Mouse (Mus musculus): Measurements from ENCODE around the gene Rabgap1l.

Gene Rabgap1l

GRCm38 (mm10) chr1:160792686-160793355, at the start of gene Rabgap1l:
Rabgap1l (minus strand) TSS chr1:160793211.
- DNase-seq (ENCODE audit: low read depth), result peak; percentile 61

GRCm38 (mm10) chr1:160842567-160842966, 49.6 kb upstream of the Rabgap1l start:
- DNase-seq (ENCODE audit: low read depth), result no peak

DNA sequence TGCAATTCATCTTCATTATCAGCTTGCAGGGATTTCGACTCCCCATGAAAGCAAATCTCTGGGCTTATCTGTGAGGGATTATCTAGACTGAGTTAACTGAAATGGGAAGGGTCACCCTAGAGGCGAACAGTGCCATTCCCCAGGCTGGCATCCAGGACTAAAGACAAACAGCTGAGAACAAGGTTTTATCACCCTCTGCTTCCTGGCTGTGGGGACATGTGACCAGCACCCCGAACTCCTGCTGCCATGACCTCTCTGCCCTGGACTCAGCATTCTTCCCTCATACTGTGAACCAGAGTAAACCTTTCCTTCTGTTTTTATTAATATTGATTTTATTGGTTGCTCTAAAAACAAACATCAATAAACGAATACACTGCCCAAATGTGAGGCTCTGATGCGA, 47.6 kb upstream of the Rabgap1l start:
- no peak for DNase-seq (ENCODE audit: low read depth)

GRCm38 (mm10) chr1:160839095-160839494, 46.1 kb upstream of the Rabgap1l start:
- DNase-seq (ENCODE audit: low read depth), result no peak

DNA sequence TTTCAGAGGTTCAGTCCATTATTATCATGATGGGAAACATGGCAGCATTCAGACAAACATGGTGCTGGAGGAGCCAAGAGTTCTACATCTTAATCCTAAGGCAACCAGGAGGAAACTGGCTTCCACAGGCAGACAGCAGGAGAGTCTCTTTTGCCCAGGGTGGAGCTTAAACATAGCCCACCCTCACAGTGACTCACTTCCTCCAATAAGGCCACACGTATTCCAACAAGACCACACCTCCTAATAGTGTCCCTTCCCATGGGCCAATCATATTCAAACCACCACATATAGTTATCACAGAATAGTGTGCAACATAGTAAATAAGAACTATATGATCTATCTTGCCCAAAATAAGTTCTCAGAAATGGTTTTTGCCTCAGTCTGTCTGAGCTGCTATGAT, 41.4 kb upstream of the Rabgap1l start:
- DNase-seq (ENCODE audit: low read depth), result no peak

- DNase-seq (ENCODE audit: low read depth), result no peak
These were observed 39.4 kb upstream of the Rabgap1l start for GRCm38 (mm10) chr1:160832267-160833021.

DNA sequence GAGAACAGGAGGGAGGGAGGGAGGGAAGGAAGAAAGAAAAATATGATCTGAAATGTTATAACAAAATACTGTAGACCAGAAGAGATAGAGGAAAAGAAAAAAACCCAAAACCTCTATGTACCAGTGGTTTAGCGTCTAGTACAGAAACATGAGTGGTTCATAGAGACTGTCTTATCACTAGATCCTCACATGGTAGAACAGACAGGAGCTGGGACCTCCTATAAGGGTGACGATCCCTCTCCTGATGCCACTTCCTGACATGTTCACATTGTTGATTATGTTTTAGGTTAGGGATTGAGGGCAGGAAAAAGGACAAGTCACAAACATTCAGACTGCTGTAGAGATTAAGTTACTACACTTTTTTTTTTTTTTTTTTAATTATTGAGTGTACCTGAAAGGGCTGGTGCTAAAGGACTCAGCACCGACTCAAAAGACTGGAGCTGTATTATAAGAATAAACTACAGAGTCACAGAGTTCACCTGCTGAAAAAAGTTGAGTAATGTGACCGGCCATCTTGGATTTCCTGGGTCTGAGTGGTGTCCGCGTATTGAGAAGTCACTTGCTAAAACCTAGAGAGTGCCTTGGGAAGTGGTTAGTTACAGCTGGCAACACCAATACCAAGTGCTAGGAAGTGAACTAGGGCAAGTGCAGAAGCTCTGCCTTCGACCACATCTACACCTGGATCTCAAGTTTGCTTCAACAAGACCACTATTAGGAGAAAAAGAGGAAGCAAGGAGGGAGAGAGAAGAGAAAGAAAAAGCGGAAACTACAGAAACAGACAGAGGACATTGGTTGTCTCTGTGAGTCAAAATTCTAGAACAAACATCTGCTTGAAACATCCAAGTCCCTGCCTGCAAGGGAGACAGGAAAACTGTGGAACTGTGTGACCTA, 37.8 kb upstream of the Rabgap1l start:
- DNase-seq (ENCODE audit: low read depth), result no peak

GRCm38 (mm10) chr1:160825441-160825856, 32.4 kb upstream of the Rabgap1l start:
- DNase-seq (ENCODE audit: low read depth), result no peak

DNA sequence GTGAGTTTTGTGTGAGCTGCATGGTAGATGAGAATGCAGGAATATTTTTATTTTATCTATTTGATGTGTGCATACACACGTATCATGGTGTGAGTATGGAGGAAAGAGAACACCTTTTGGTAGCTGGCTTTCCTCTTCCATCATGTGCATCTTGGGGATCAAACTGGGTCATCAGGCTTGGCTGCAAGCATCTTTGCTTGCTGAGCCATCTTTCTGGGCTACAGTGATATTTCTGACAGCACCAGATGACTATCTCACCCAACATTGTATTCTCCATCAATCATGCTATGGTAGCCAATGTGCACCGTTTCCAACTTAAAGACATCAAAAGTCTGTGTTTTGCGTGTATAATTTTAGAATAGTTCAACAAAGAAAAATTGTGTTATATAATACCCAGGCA, 30.6 kb upstream of the Rabgap1l start:
- DNase-seq (ENCODE audit: low read depth), result no peak

DNA sequence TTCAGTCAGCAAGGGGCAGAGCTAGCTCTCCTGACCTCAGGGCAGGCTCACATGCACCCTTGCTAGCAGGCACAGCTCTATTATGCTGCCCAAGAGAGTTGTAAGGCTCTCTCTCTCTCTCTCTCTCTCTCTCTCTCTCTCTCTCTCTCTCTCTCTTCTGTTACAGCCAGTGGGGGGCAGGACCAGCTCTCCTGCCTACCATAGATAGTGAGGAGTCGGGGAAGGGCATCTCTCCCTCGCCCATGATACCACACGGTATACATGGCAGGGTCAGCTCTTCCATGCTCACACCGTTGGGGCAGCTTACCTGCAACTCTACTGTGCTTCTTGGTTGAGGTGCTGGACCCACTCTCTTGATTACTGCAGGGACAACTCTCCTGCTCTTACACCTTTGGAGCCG, 21.2 kb upstream of the Rabgap1l start:
- DNase-seq (ENCODE audit: low read depth), result no peak

- no peak for DNase-seq (ENCODE audit: low read depth)
These were observed 19.4 kb upstream of the Rabgap1l start for GRCm38 (mm10) chr1:160812428-160812827.

DNA sequence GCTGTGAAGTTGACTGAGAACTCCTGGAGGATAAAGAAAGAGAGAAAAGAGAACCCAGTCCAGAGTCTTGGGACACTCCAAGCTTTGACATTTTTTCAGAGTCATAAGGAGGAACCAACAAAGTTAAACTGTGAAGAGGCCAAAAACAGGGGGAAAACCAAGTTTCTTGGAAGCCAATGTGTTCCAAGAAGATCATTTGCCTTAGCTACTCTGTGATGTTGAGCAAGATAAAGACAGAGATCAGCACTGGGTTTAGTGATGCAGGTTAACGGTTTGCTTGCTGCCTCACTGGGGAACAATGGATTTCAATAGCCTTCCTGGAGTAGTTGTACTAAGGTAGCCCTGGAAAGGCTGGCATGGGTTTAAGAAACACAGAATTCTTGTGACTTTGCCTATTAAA, 18.9 kb upstream of the Rabgap1l start:
- DNase-seq (ENCODE audit: low read depth), result no peak

- no peak for DNase-seq (ENCODE audit: low read depth)
These were observed 12.3 kb upstream of the Rabgap1l start for GRCm38 (mm10) chr1:160805268-160805667.

- DNase-seq (ENCODE audit: low read depth), result no peak
These were observed 7.0 kb upstream of the Rabgap1l start for GRCm38 (mm10) chr1:160799972-160800371.

GRCm38 (mm10) chr1:160795016-160795415, 2.0 kb upstream of the Rabgap1l start:
- DNase-seq (ENCODE audit: low read depth), result no peak

- DNase-seq (ENCODE audit: low read depth), result no peak
These were observed 1.1 kb upstream of the Rabgap1l start for GRCm38 (mm10) chr1:160793791-160794757.

- no peak for DNase-seq (ENCODE audit: low read depth)
These were observed 790 bp downstream of the Rabgap1l start for GRCm38 (mm10) chr1:160792156-160792685.

DNA sequence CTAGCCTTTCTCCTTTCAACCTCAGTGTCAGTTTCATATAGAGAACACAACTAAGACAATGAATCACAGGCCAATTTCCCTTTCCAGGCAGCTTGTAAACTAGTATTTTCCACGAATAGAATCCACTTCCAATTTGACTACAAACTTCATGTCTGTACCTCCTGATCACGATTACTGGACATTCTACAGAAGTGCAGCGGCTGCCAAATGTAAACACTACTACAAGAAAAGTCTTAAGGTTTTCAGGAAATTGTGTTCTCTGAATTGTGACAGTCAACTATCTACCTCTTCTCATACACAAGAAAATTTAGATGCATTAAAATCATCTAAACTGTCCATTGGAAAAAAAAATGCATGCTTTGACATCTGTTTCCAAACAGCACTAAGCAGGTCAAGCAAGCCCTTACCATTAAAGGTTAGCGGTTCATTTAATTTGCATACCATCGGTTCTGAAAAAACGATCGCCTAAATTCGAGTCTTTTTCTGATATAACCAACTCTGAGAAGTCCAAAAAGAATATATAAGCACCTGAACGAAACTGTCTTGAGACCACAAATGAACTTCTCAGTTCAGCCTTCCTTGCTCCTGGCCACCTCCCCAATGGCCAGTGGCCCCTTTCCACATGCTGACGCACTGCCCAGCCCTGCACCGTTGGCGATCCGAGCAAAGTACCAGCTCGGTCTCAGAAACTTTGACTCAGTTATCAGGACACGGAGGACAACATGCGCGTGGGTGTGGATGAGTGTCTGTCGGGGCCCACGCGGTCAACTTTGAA, 1.4 kb downstream of the Rabgap1l start:
- DNase-seq (ENCODE audit: low read depth), result peak; percentile 9

GRCm38 (mm10) chr1:160790630-160791029, 2.4 kb downstream of the Rabgap1l start:
- DNase-seq (ENCODE audit: low read depth), result no peak

- DNase-seq (ENCODE audit: low read depth), result no peak
These were observed 3.1 kb downstream of the Rabgap1l start for GRCm38 (mm10) chr1:160789876-160790275.

Data from fibroblast of lung, adult 2 months (primary cell).